Mouse (Mus musculus): ENCODE results near the gene Glis1. TPM values are rescaled to one million over a fixed set of nuclear protein-coding genes. Genes with fewer than 3 reads are reported as not detected.

Gene Glis1
- polyA plus RNA-seq, 1 experiment from 2014 or later: 0.18 TPM

DNA sequence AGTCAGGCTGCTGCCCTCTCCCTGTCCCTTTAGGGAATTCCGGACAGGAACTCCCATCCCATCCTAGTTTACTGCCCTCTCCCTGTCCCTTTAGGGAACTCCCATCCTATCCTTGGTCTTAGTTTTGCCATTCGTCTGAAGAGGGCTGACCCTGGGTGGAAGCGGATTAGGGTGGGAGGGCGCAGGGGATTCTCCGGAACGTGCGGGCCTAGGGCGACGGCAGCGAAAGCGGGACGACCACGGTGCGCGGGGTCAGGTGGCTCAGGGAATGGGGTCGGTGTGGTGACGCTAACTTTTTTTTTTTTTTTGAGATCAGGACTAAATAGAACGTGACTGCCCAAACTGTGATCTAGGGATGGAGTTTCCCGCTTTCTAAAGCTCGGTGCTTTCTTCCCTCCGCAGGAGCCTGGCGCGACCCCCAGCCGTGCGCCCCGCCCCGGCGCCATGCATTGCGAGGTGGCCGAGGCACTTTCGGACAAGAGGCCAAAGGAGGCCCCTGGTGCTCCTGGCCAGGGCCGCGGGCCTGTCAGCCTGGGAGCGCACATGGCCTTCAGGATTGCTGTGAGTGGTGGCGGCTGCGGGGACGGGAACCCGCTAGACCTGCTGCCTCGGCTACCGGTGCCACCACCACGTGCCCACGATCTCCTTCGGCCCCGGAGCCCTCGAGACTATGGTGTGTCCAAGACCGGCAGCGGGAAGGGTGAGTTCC is 1.0 kb downstream of the Glis1 start:
- WGBS (ENCODE audit: insufficient replicate concordance): 3% methylated on average over 43 of the region's 47 CpGs
- Histone ChIP-seq H3K9ac (replicated peaks) (no peak overlapping the region), H3K27me3 (ENCODE audit: insufficient read depth, low read length) (peaks cover 61% of the 10 kb centered on the region), H3K27ac (ENCODE audit: low read depth) (no peak overlapping the region), H3K4me2 (ENCODE audit: low read depth, low read length) (peak overlapping the region; percentile 85), H3K4me1 (ENCODE audit: insufficient read depth) (peaks cover 8% of the 10 kb centered on the region; the same call in 1 of the 2 replicates), H3K4me3 (ENCODE audit: low read depth, low read length) (peak overlapping the region; percentile 54), H3K9me3 (ENCODE audit: low read length) (no peaks in the 10 kb centered on the region), H3K36me3 (replicated peaks; ENCODE audit: insufficient read depth, low read length) (no peaks in the 10 kb centered on the region)
- TF ChIP-seq EP300 (IDR thresholded peaks at IDR 0.05; ENCODE audit: low read depth): no peak
- TF ChIP-seq CTCF (IDR thresholded peaks at IDR 0.05; ENCODE audit: low read depth): no peak
- ATAC-seq (no peak), DNase-seq (no peak)

DNA sequence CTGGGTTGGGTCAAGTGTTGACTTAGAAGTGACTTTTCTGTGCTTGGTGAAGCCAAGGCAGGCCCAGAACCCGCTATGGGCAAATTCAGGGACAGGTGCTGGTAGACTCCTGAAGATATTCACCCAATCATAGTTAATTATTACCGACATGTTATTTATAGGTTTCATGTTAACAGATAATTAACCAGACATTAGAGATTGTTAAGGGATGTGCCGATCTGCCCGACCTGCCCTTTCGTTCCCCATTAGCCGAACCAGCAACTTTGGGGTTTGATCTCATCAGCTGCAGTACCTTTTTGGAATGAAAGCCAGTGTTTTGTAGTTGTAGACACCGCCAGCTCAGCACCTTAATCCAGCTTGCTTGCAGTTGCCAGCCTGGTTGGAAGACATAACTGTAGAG is 2.1 kb downstream of the Glis1 start:
- Histone ChIP-seq H3K9ac (replicated peaks) (no peak overlapping the region), H3K36me3 (replicated peaks; ENCODE audit: insufficient read depth, low read length) (no peaks in the 10 kb centered on the region), H3K4me3 (ENCODE audit: low read depth, low read length) (no peak overlapping the region), H3K27ac (ENCODE audit: low read depth) (no peak overlapping the region), H3K9me3 (ENCODE audit: low read length) (no peaks in the 10 kb centered on the region), H3K27me3 (ENCODE audit: insufficient read depth, low read length) (peaks cover 66% of the 10 kb centered on the region), H3K4me2 (ENCODE audit: low read depth, low read length) (no peak overlapping the region), H3K4me1 (ENCODE audit: insufficient read depth) (peaks cover 8% of the 10 kb centered on the region; the same call in 1 of the 2 replicates)
- DNase-seq (no peak), ATAC-seq (no peak)
- no peak for TF ChIP-seq EP300 (IDR thresholded peaks at IDR 0.05; ENCODE audit: low read depth)
- no peak for TF ChIP-seq CTCF (IDR thresholded peaks at IDR 0.05; ENCODE audit: low read depth)
- 76% methylated on average over 7 of the region's 7 CpGs for WGBS (ENCODE audit: insufficient replicate concordance)

DNA sequence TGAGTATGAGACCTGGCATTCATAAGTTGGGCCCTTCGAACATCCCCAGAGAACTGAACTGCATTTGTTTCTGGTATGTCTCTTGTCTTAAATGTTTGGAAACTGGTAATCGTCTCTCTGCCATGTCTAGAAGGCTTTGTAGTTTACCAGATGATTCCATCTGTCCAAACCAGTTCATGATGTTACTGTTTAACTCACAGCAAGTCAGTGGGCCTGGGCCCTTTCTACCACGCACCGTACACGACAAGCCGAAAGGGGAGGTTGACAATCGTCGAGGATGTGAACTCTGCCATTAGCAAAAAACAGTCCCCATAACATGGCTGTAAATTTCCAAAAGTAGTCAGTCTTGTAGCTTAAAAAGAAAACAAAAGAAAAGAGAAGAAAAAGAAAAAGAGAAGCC is 4.3 kb downstream of the Glis1 start:
- Histone ChIP-seq H3K4me3 (ENCODE audit: low read depth, low read length) (no peak overlapping the region), H3K36me3 (replicated peaks; ENCODE audit: insufficient read depth, low read length) (no peaks in the 10 kb centered on the region), H3K27me3 (ENCODE audit: insufficient read depth, low read length) (peaks cover 53% of the 10 kb centered on the region), H3K9me3 (ENCODE audit: low read length) (no peaks in the 10 kb centered on the region), H3K27ac (ENCODE audit: low read depth) (no peak overlapping the region), H3K9ac (replicated peaks) (no peak overlapping the region), H3K4me2 (ENCODE audit: low read depth, low read length) (no peak overlapping the region), H3K4me1 (ENCODE audit: insufficient read depth) (peaks cover 8% of the 10 kb centered on the region; the same call in 1 of the 2 replicates)
- no peak for TF ChIP-seq EP300 (IDR thresholded peaks at IDR 0.05; ENCODE audit: low read depth)
- no peak for TF ChIP-seq CTCF (IDR thresholded peaks at IDR 0.05; ENCODE audit: low read depth)
- DNase-seq (no peak), ATAC-seq (no peak)
- 76% methylated on average over 8 of the region's 8 CpGs for WGBS (ENCODE audit: insufficient replicate concordance)

DNA sequence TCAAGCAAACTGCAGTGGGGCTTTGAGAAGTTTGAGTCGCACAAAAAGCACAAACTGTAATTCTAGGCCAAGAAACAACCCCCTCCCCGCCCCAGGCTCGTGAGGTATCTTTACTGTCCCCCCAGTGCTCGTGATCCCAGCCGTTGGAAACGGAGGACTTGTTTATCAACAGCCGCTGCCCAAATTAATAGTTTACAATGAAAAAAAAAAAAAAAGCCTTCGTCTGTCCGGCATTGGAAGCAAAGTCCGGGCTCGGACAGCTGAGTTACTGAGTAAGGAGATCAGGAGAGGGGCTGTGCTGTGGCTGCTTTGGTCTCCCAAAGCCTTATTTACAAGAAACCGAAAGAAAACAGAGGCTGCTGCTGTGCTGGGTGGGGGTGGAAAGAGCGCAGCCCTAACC is 5.9 kb downstream of the Glis1 start:
- no peak for ATAC-seq
- no peaks in the 10 kb centered on the region for H3K9me3 ChIP-seq (ENCODE audit: low read length)
- H3K36me3 ChIP-seq (replicated peaks; ENCODE audit: insufficient read depth, low read length): no peaks in the 10 kb centered on the region
- peak overlapping the region; percentile 31 for H3K4me3 ChIP-seq (ENCODE audit: low read depth, low read length)
- DNase-seq: no peak
- H3K4me2 ChIP-seq (ENCODE audit: low read depth, low read length): peak overlapping the region; percentile 56
- 11% methylated on average over 13 of the region's 13 CpGs for WGBS (ENCODE audit: insufficient replicate concordance)
- peak overlapping the region; percentile 41 for H3K9ac ChIP-seq (replicated peaks)
- no peaks in the 10 kb centered on the region; the same call in 1 of the 2 replicates for H3K4me1 ChIP-seq (ENCODE audit: insufficient read depth)
- peaks cover 39% of the 10 kb centered on the region for H3K27me3 ChIP-seq (ENCODE audit: insufficient read depth, low read length)
- no peak overlapping the region for H3K27ac ChIP-seq (ENCODE audit: low read depth)
- no peak for TF ChIP-seq EP300 (IDR thresholded peaks at IDR 0.05; ENCODE audit: low read depth)

DNA sequence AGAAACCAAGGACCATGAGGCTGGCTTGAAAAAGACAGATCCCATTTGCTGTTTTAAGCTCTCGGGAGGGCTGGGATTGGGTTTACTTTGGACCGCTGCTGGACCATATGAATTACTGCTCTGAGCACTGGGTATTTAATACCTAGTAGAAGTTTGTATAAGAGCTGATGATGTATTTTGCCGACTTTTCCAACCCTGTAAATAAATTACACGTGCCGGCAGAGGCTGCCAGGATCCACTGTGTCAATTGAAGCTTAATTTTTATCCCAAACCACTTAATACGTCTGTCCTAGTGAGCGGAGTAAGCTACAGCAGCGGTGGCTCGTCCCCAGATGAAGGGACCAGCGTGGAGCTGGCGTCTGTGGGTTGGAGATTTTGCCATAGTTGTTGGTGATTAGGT is 7.9 kb downstream of the Glis1 start:
- Histone ChIP-seq H3K4me2 (ENCODE audit: low read depth, low read length) (no peak overlapping the region), H3K4me3 (ENCODE audit: low read depth, low read length) (no peak overlapping the region), H3K36me3 (replicated peaks; ENCODE audit: insufficient read depth, low read length) (no peaks in the 10 kb centered on the region), H3K4me1 (ENCODE audit: insufficient read depth) (no peaks in the 10 kb centered on the region; the same call in 1 of the 2 replicates), H3K27me3 (ENCODE audit: insufficient read depth, low read length) (peaks cover 20% of the 10 kb centered on the region), H3K9ac (replicated peaks) (no peak overlapping the region), H3K9me3 (ENCODE audit: low read length) (no peaks in the 10 kb centered on the region), H3K27ac (ENCODE audit: low read depth) (no peak overlapping the region)
- ATAC-seq: no peak
- 77% methylated on average over 11 of the region's 11 CpGs for WGBS (ENCODE audit: insufficient replicate concordance)
- DNase-seq: no peak
- TF ChIP-seq EP300 (IDR thresholded peaks at IDR 0.05; ENCODE audit: low read depth) (no peak), CTCF (IDR thresholded peaks at IDR 0.05; ENCODE audit: low read depth) (no peak)

DNA sequence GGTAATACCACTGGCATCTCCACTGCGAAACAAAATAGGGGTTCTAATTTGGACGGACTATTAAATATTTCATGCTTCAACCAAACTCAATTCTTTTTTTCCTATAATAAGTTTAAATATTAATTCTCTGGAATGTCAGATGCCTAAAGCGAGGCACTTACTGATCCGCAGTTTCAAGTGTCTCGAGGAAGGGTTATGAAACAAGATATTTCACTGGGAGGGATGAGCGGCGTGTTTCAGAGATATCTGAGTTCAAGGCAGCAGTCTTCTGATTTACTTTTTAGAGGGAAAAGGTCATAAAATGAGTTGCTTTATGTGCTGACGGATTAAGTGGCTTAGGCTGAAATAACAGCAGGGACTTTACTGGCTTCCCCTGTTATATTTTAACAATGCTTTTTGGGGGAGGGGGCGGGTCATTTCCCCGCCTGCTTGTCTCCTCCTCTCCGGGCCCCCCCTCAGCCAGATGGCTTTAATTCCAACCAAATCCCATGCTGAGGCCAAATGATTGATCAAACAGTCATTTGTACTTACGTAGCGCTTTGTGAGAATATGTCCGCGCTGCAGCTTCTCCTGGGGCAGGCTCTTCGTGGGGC is 8.6 kb downstream of the Glis1 start:
- H3K4me2 ChIP-seq (ENCODE audit: low read depth, low read length): no peak overlapping the region
- H3K9me3 ChIP-seq (ENCODE audit: low read length): no peaks in the 10 kb centered on the region
- WGBS (ENCODE audit: insufficient replicate concordance): 74% methylated on average over 16 of the region's 16 CpGs
- peaks cover 15% of the 10 kb centered on the region; the same call in 1 of the 2 replicates for H3K27me3 ChIP-seq (ENCODE audit: insufficient read depth, low read length)
- no peak for DNase-seq
- no peak overlapping the region for H3K4me3 ChIP-seq (ENCODE audit: low read depth, low read length)
- H3K4me1 ChIP-seq (ENCODE audit: insufficient read depth): no peaks in the 10 kb centered on the region; the same call in 1 of the 2 replicates
- H3K9ac ChIP-seq (replicated peaks): no peak overlapping the region
- no peak overlapping the region for H3K27ac ChIP-seq (ENCODE audit: low read depth)
- H3K36me3 ChIP-seq (replicated peaks; ENCODE audit: insufficient read depth, low read length): no peaks in the 10 kb centered on the region
- ATAC-seq: no peak
- TF ChIP-seq CTCF (IDR thresholded peaks at IDR 0.05; ENCODE audit: low read depth): no peak
